Mouse (Mus musculus): Measurements from ENCODE around the gene Rapgef3. TPM values are rescaled to one million over a fixed set of nuclear protein-coding genes. Genes with fewer than 3 reads are reported as not detected.

Gene Rapgef3
- total RNA-seq (2012; rRNA removed) (2.8 and 3.4 TPM in 2 replicates), total RNA-seq (2014; rRNA removed) (2.2 and 3.2 TPM in 2 replicates), polyA plus RNA-seq (2012; ENCODE audit: insufficient read length, low read depth) (1.7 and 2.5 TPM in 2 replicates)

- no peaks in the 10 kb centered on the region for H3K79me2 ChIP-seq (replicated peaks; ENCODE audit: control insufficient read depth, extremely low read depth, insufficient read depth, poor library complexity, severe bottlenecking)
- H3K4me2 ChIP-seq (ENCODE audit: insufficient read depth, low read depth, poor library complexity, severe bottlenecking): peak within 1 kb of the TSS; percentile 79
- peak; percentile 89 for DNase-seq (ENCODE audit: extremely low read depth)
- in situ Hi-C loops (cut with MboI; ENCODE audit: low pct_ligation_motif_present, low pct_unique_long_range_greater_than_20kb, low sequenced_read_pairs) (no loop called here), dilution Hi-C loops (cut with MboI; ENCODE audit: extremely low pct_ligation_motif_present, extremely low pct_unique_long_range_greater_than_20kb, low sequenced_read_pairs) (no loop called here)
- no peaks in the 10 kb centered on the region for H3K9me3 ChIP-seq (replicated peaks; ENCODE audit: low read length)
- H3K4me3 ChIP-seq (replicated peaks in 1 of 3; ENCODE audit: low read depth in 2 of 3, low read length in 2 of 3, poor library complexity in 1 of 3): peak within 1 kb of the TSS; percentile 55 to 64 (median 62)
- H3K27me3 ChIP-seq (replicated peaks): peaks cover 10% of the 10 kb centered on the region
- H3K4me1 ChIP-seq (ENCODE audit: control insufficient read depth in 1 of 2, insufficient read depth in 2 of 2): peaks cover 28 to 55% of the 10 kb centered on the region in 2 experiments
- no peaks in the 10 kb centered on the region for H3K36me3 ChIP-seq (replicated peaks in 1 of 2; ENCODE audit: control insufficient read depth in 1 of 2, insufficient read depth in 1 of 2, low read length in 1 of 2)
- peak within 1 kb of the TSS; percentile 26; the same call in 1 of the 2 replicates for H3K27ac ChIP-seq (ENCODE audit: insufficient read depth, low read depth)
- H3K9ac ChIP-seq (ENCODE audit: insufficient read depth, low read depth): peak within 1 kb of the TSS; percentile 79
- peak; percentile 87 for TF ChIP-seq SMC3 (IDR thresholded peaks at IDR 0.05; ENCODE audit: low read depth, low read length)
- TF ChIP-seq TCF12 (IDR thresholded peaks at IDR 0.05; ENCODE audit: low read depth, low read length): peak; percentile 71
- 0 out of 2 replicates have a peak, but pooled peaks have one; percentile 55 for TF ChIP-seq MYC (IDR thresholded peaks at IDR 0.05; ENCODE audit: low read depth, low read length)
- TF ChIP-seq CHD2 (IDR thresholded peaks at IDR 0.05; ENCODE audit: low read length): peak; percentile 69; the same call in 1 of the 2 replicates
- peak; percentile 65; the same call in 1 of the 2 replicates for TF ChIP-seq RCOR1 (conservative IDR thresholded peaks at IDR 0.05; ENCODE audit: low read depth, low read length)
- TF ChIP-seq MAX (IDR thresholded peaks at IDR 0.05; ENCODE audit: low read length): peak; percentile 93
- peak; percentile 67 for TF ChIP-seq BHLHE40 (IDR thresholded peaks at IDR 0.05; ENCODE audit: low read depth, low read length)
- TF ChIP-seq MEF2A (IDR thresholded peaks at IDR 0.05; ENCODE audit: borderline replicate concordance, low read depth, low read length): peak; percentile 83
- no peak for TF ChIP-seq GABPA (IDR thresholded peaks at IDR 0.05; ENCODE audit: insufficient replicate concordance, low read depth, low read length)
- no peak for TF ChIP-seq PAX5 (IDR thresholded peaks at IDR 0.05; ENCODE audit: low read length)
- TF ChIP-seq ELF1 (IDR thresholded peaks at IDR 0.05; ENCODE audit: low read depth, low read length): peak; percentile 82
- peak; percentile 66 for TF ChIP-seq RAD21 (IDR thresholded peaks at IDR 0.05; ENCODE audit: low read depth, low read length)
- TF ChIP-seq IRF4 (IDR thresholded peaks at IDR 0.05; ENCODE audit: low read depth, low read length): peak; percentile 84
- TF ChIP-seq CHD1 (IDR thresholded peaks at IDR 0.05; ENCODE audit: low read depth, low read length): 0 out of 2 replicates have a peak, but pooled peaks have one; percentile 79
- no peak for TF ChIP-seq ZNF384 (IDR thresholded peaks at IDR 0.05; ENCODE audit: low read depth, low read length)
- peak; percentile 12; the same call in 1 of the 2 replicates for TF ChIP-seq ZC3H11A (IDR thresholded peaks at IDR 0.05; ENCODE audit: low read depth, low read length)
- TF ChIP-seq MAZ (IDR thresholded peaks at IDR 0.05; ENCODE audit: low read depth, low read length): peak; percentile 96
- TF ChIP-seq ZMIZ1 (IDR thresholded peaks at IDR 0.05; ENCODE audit: low read depth, low read length): peak; percentile 59
- TF ChIP-seq SIN3A (IDR thresholded peaks at IDR 0.05; ENCODE audit: low read length): peak; percentile 85
- no peak for TF ChIP-seq POLR2AphosphoS2 (IDR thresholded peaks at IDR 0.05; ENCODE audit: low read depth, low read length)
- TF ChIP-seq JUN (IDR thresholded peaks at IDR 0.05; ENCODE audit: insufficient read depth, low read depth, low read length): no peak
- peak; percentile 91 for TF ChIP-seq ETS1 (conservative IDR thresholded peaks at IDR 0.05; ENCODE audit: low read depth, low read length)
- TF ChIP-seq TBP (conservative IDR thresholded peaks at IDR 0.05; ENCODE audit: low read depth, low read length): no peak
- 0 out of 2 replicates have a peak, but pooled peaks have one; percentile 21 for TF ChIP-seq UBTF (IDR thresholded peaks at IDR 0.05; ENCODE audit: low read depth, low read length)
- TF ChIP-seq NRF1 (IDR thresholded peaks at IDR 0.05; ENCODE audit: low read depth, low read length): peak; percentile 24; the same call in 1 of the 2 replicates
- TF ChIP-seq JUND (conservative IDR thresholded peaks at IDR 0.05; ENCODE audit: low read depth, low read length): no peak
- peak; percentile 64 for TF ChIP-seq USF1 (IDR thresholded peaks at IDR 0.05; ENCODE audit: low read depth, low read length)
- no peak for TF ChIP-seq KAT2A (IDR thresholded peaks at IDR 0.05; ENCODE audit: insufficient replicate concordance, low read length)
- TF ChIP-seq MAFK (IDR thresholded peaks at IDR 0.05; ENCODE audit: insufficient replicate concordance, low read length): no peak
- no peak for TF ChIP-seq E2F4 (IDR thresholded peaks at IDR 0.05; ENCODE audit: insufficient replicate concordance, low read depth, low read length)
- peak; percentile 28; the same call in 1 of the 2 replicates for TF ChIP-seq EP300 (IDR thresholded peaks at IDR 0.05; ENCODE audit: low read length)
- TF ChIP-seq HCFC1 (IDR thresholded peaks at IDR 0.05; ENCODE audit: low read depth, low read length): peak; percentile 46
- no peak for TF ChIP-seq ZKSCAN1 (IDR thresholded peaks at IDR 0.05; ENCODE audit: borderline replicate concordance, low read depth, low read length)
- peak; percentile 83 for TF ChIP-seq MXI1 (IDR thresholded peaks at IDR 0.05; ENCODE audit: low read depth, low read length)
- peak; percentile 19 to 84; a peak in 2 of 4 replicates for TF ChIP-seq CTCF (conservative IDR thresholded peaks at IDR 0.05 in 1 of 2, IDR thresholded peaks at IDR 0.05 in 1 of 2; ENCODE audit: low read depth in 2 of 2, low read length in 2 of 2)
- peak; percentile 51; the same call in 1 of the 2 replicates for TF ChIP-seq POLR2A (IDR thresholded peaks at IDR 0.05; ENCODE audit: low read depth, low read length)
- TF ChIP-seq USF2 (conservative IDR thresholded peaks at IDR 0.05; ENCODE audit: low read depth, low read length): no peak; the same call in 1 of the 2 replicates
These were observed at the start of gene Rapgef3 for GRCm38 (mm10) chr15:97767280-97768186. Gene Rapgef3, minus strand, starts transcription at chr15:97767972.
